In genomic region chr5:132378977-132379376, GRCm38 (mm10) we compare ENCODE assay signal across 26 mouse cellular contexts.
DNase-seq lines count a peak whose midpoint lies in the region; ATAC-seq lines count a peak whose summit lies in the region.
"Had no signal": no experiment of that assay in that cellular context is flagged by ENCODE, and none has a peak within 500 bp of the region (broad histone marks: within the 10 kb centered on the region; RNA-seq: fewer than 3 reads in every experiment).

No protein-coding gene starts in this region.

- no peak overlapping the region for H3K4me2 ChIP-seq in limb, embryonic 11.5 days (ENCODE audit: low read depth, severe bottlenecking)
- H3K4me2 ChIP-seq: forebrain, embryonic 13.5 days; hindbrain, embryonic 12.5 days; intestine, embryonic 15.5 days; limb, embryonic 13.5 days; liver, embryonic 11.5 days; midbrain, embryonic 11.5 days; neural tube, embryonic 12.5 days had no signal

- ATAC-seq in limb, embryonic 11.5 days (ENCODE audit: insufficient number of reproducible peaks, low FRiP score, low TSS enrichment, low read depth) = no peak
- ATAC-seq: activated CD4-positive, CD25-positive, alpha-beta regulatory T cell, adult 4 months; forebrain, embryonic 13.5 days; hindbrain, postnatal 0 days; intestine, embryonic 15.5 days; midbrain, embryonic 16.5 days had no signal

- no peak overlapping the region for H3K9ac ChIP-seq in limb, embryonic 11.5 days (ENCODE audit: low read length)
- H3K9ac ChIP-seq: forebrain, embryonic 13.5 days; hindbrain, embryonic 12.5 days; intestine, embryonic 15.5 days; limb, embryonic 13.5 days; neural tube, embryonic 12.5 days had no signal

- H3K27ac ChIP-seq in limb, embryonic 11.5 days (replicated peaks; ENCODE audit: low read depth, low read length) = no peak overlapping the region
- H3K27ac ChIP-seq in limb, embryonic 10.5 days = no peak overlapping the region
- H3K27ac ChIP-seq: forebrain, embryonic 13.5 days; heart, adult 2 months; hindbrain, embryonic 12.5 days; hindbrain, postnatal 0 days; intestine, embryonic 15.5 days; limb, embryonic 13.5 days; neural tube, embryonic 12.5 days had no signal

- no peaks in the 10 kb centered on the region for H3K36me3 ChIP-seq in limb, embryonic 11.5 days (ENCODE audit: control insufficient read depth, insufficient read depth, low read length)
- no peaks in the 10 kb centered on the region for H3K36me3 ChIP-seq in limb, embryonic 10.5 days
- H3K36me3 ChIP-seq: hindbrain, embryonic 12.5 days; intestine, embryonic 15.5 days; limb, embryonic 13.5 days; neural tube, embryonic 12.5 days had no signal

- DNase-seq in embryo, embryonic 10 days (ENCODE audit: low spot score) = peak; percentile 57
- no peak for DNase-seq in embryo, embryonic 9.5 days (ENCODE audit: extremely low spot score)
- peak; percentile 28 for DNase-seq in limb, embryonic 11.5 days (ENCODE audit: low spot score)
- DNase-seq in limb, embryonic 10.5 days (ENCODE audit: low spot score) = no peak
- peak; percentile 63 for DNase-seq in lung, postnatal 10 days
- no peak for DNase-seq in urinary bladder, adult 2 months (ENCODE audit: low spot score)
- no peak for DNase-seq in thymus, postnatal 4 days
- no peak for DNase-seq in neural tube, embryonic 10.5 days (ENCODE audit: extremely low spot score, low spot score)
- DNase-seq: adrenal gland, adult 8-10 months; cerebellum, adult 8-10 months; cerebellum, postnatal 25 days; heart, adult 2 months; kidney, adult 2 months; thymus, adult 2 months; thymus, postnatal 36 days had no signal

- WGBS in limb, embryonic 11.5 days = 77% methylated on average over 1 of the region's 1 CpGs
- WGBS in limb, embryonic 10.5 days = 60% methylated on average over 1 of the region's 1 CpGs

- H3K9me3 ChIP-seq in limb, embryonic 11.5 days (ENCODE audit: control insufficient read depth, low read length) = no peaks in the 10 kb centered on the region
- no peaks in the 10 kb centered on the region for H3K9me3 ChIP-seq in limb, embryonic 10.5 days (replicated peaks)
- H3K9me3 ChIP-seq: forebrain, embryonic 13.5 days; hindbrain, embryonic 12.5 days; intestine, embryonic 15.5 days; limb, embryonic 13.5 days; neural tube, embryonic 12.5 days had no signal

- H3K4me3 ChIP-seq in limb, embryonic 11.5 days (ENCODE audit: low read depth, low read length) = no peak overlapping the region
- H3K4me3 ChIP-seq in limb, embryonic 10.5 days = no peak overlapping the region
- H3K4me3 ChIP-seq: forebrain, embryonic 13.5 days; heart, adult 2 months; hindbrain, embryonic 12.5 days; intestine, embryonic 15.5 days; limb, embryonic 13.5 days; neural tube, embryonic 12.5 days had no signal

- H3K27me3 ChIP-seq in limb, embryonic 11.5 days (ENCODE audit: control insufficient read depth, insufficient read depth, low read length) = no peaks in the 10 kb centered on the region
- no peaks in the 10 kb centered on the region for H3K27me3 ChIP-seq in limb, embryonic 10.5 days (ENCODE audit: low read depth, poor library complexity, severe bottlenecking)
- H3K27me3 ChIP-seq: CH12.LX; forebrain, embryonic 13.5 days; hindbrain, embryonic 12.5 days; intestine, embryonic 15.5 days; limb, embryonic 13.5 days; neural tube, embryonic 12.5 days had no signal

- no peaks in the 10 kb centered on the region for H3K4me1 ChIP-seq in limb, embryonic 11.5 days (ENCODE audit: control insufficient read depth, insufficient read depth, low read length)
- H3K4me1 ChIP-seq in limb, embryonic 10.5 days = peaks cover 26% of the 10 kb centered on the region

Comparison
In these comparisons a context has a peak if more than half of its experiments do, and no peak if none do; other contexts are left out.
1. DNase-seq: peak in embryo, embryonic 10 days (single experiment), limb, embryonic 11.5 days (single experiment) and lung, postnatal 10 days (single experiment); none in embryo, embryonic 9.5 days (single experiment), limb, embryonic 10.5 days (single experiment), urinary bladder, adult 2 months (single experiment), thymus, postnatal 4 days (single experiment) and neural tube, embryonic 10.5 days (single experiment).